Mouse (Mus musculus): ENCODE data around the gene Cfb. TPM values are rescaled to one million over a fixed set of nuclear protein-coding genes. Genes with fewer than 3 reads are reported as not detected.

Gene Cfb
- total RNA-seq, 2 experiments from 2014 or later = 2.9 to 6.9 TPM

- DNase-seq (ENCODE audit: low spot score) = no peak
These were observed 22.4 kb upstream of the Cfb start for GRCm38 (mm10) chr17:34884704-34885103.

- DNase-seq (ENCODE audit: low spot score) = no peak
These were observed 21.0 kb upstream of the Cfb start for GRCm38 (mm10) chr17:34883332-34883731.

GRCm38 (mm10) chr17:34881683-34882310 lies 19.5 kb upstream of the Cfb start, which contains the start of gene Gm20547:
Gene Gm20547, minus strand, starts transcription at chr17:34882042.
- DNase-seq (ENCODE audit: low spot score) = no peak

- no peak for DNase-seq (ENCODE audit: low spot score)
These were observed 18.8 kb upstream of the Cfb start for GRCm38 (mm10) chr17:34881166-34881565.

GRCm38 (mm10) chr17:34879336-34879879 lies 17.1 kb upstream of the Cfb start, which contains the start of gene Zbtb12:
Gene Zbtb12, plus strand, starts transcription at chr17:34879483.
- DNase-seq (ENCODE audit: low spot score) = no peak

GRCm38 (mm10) chr17:34874321-34874720 lies 12.0 kb upstream of the Cfb start:
- no peak for DNase-seq (ENCODE audit: low spot score)

GRCm38 (mm10) chr17:34865981-34866380 lies 3.7 kb upstream of the Cfb start:
- DNase-seq (ENCODE audit: low spot score) = no peak

- peak; percentile 26 for DNase-seq (ENCODE audit: low spot score)
These were observed 458 bp downstream of the Cfb start for GRCm38 (mm10) chr17:34861704-34862415.

- DNase-seq (ENCODE audit: low spot score) = no peak
These were observed 1.8 kb downstream of the Cfb start for GRCm38 (mm10) chr17:34860514-34860913.

GRCm38 (mm10) chr17:34858670-34859069 lies 3.6 kb downstream of the Cfb start:
- no peak for DNase-seq (ENCODE audit: low spot score)

GRCm38 (mm10) chr17:34855825-34856224 lies 6.5 kb downstream of the Cfb start:
- DNase-seq (ENCODE audit: low spot score) = peak; percentile 32

- no peak for DNase-seq (ENCODE audit: low spot score)
These were observed 7.6 kb downstream of the Cfb start for GRCm38 (mm10) chr17:34854761-34855160.

GRCm38 (mm10) chr17:34853511-34853910 lies 8.8 kb downstream of the Cfb start:
- DNase-seq (ENCODE audit: low spot score) = no peak

GRCm38 (mm10) chr17:34850517-34851125 lies 11.7 kb downstream of the Cfb start:
- DNase-seq (ENCODE audit: low spot score) = no peak

- peak; percentile 98 for DNase-seq (ENCODE audit: low spot score)
These were observed 12.4 kb downstream of the Cfb start, which contains the start of the genes Skiv2l and Nelfe for GRCm38 (mm10) chr17:34849722-34850516. Gene Skiv2l, minus strand, starts transcription at chr17:34850210. Gene Nelfe, plus strand, starts transcription at chr17:34850391.

GRCm38 (mm10) chr17:34847615-34848014 lies 14.7 kb downstream of the Cfb start:
- DNase-seq (ENCODE audit: low spot score) = no peak

GRCm38 (mm10) chr17:34847192-34847591 lies 15.1 kb downstream of the Cfb start:
- no peak for DNase-seq (ENCODE audit: low spot score)

GRCm38 (mm10) chr17:34844884-34845283 lies 17.4 kb downstream of the Cfb start:
- DNase-seq (ENCODE audit: low spot score) = no peak

GRCm38 (mm10) chr17:34840736-34841307 lies 21.5 kb downstream of the Cfb start:
- no peak for DNase-seq (ENCODE audit: low spot score)

GRCm38 (mm10) chr17:34838785-34839184 lies 23.5 kb downstream of the Cfb start:
- DNase-seq (ENCODE audit: low spot score) = no peak

All from gastrocnemius, adult 18-20 months (tissue).